Mouse (Mus musculus) forebrain, embryonic 12.5 days (tissue): ENCODE data around the gene Dgkz. TPM values are rescaled to one million over a fixed set of nuclear protein-coding genes. Genes with fewer than 3 reads are reported as not detected.

Source experiments
- ATAC-seq: fragments of 200-750 bp; cut with Nextera tagmentation; 2 replicates; pipeline ENCODE4 v1.8.0; 2017; ENCODE audit warnings: moderate TSS enrichment; ENCODE audit not compliant: low FRiP score
- H3K27ac ChIP-seq: fragments of 300-500 bp; sonication (generic); 2 replicates; pipeline ENCODE4 v1.5.1; 2016; ENCODE audit warnings: mild to moderate bottlenecking
- H3K27me3 ChIP-seq: fragments of 300-500 bp; sonication (generic); 2 replicates; pipeline ENCODE4 v1.6.1; 2016; ENCODE audit warnings: mild to moderate bottlenecking
- H3K36me3 ChIP-seq: fragments of 300-500 bp; sonication (generic); replicated peaks from 2 replicates; pipeline ENCODE4 v1.6.1; 2016; ENCODE audit warnings: mild to moderate bottlenecking
- H3K4me1 ChIP-seq: fragments of 300-500 bp; sonication (generic); 2 replicates; pipeline ENCODE4 v1.6.1; 2016
- H3K4me2 ChIP-seq: fragments of 300-500 bp; sonication (generic); 2 replicates; pipeline ENCODE4 v1.6.1; 2016; ENCODE audit warnings: mild to moderate bottlenecking, moderate library complexity
- H3K4me3 ChIP-seq: fragments of 300-500 bp; sonication (generic); replicated peaks from 2 replicates; pipeline ENCODE4 v1.5.1; 2016; ENCODE audit warnings: mild to moderate bottlenecking
- H3K9ac ChIP-seq: fragments of 300-500 bp; sonication (generic); 2 replicates; pipeline ENCODE4 v1.6.1; 2016; ENCODE audit warnings: mild to moderate bottlenecking
- H3K9me3 ChIP-seq: fragments of 300-500 bp; sonication (generic); 2 replicates; pipeline ENCODE4 v1.6.1; 2016
- WGBS: fragments of 180-500 bp; shearing (Covaris S2); methylation state at CpG from one replicate; pipeline ENCODE4 v1.1.7; 2016; 5-methylcytosine and 5-hydroxymethylcytosine counted together
- polyA plus RNA-seq: library from polyadenylated mRNA; unstranded; fragments of >200 nt; fragmentation: Nextera tagmentation; extraction: Ambion mirVana; gene quantifications from 2 replicates; pipeline ENCODE4 v1.2.1, GENCODE M21; 2016

The Dgkz gene
- polyA plus RNA-seq, 1 experiment from 2014 or later = 28.5 TPM

- Histone ChIP-seq H3K4me2 (peak overlapping the region; percentile 45), H3K4me1 (peaks cover 27% of the 10 kb centered on the region), H3K36me3 (no peaks in the 10 kb centered on the region), H3K9ac (no peak overlapping the region), H3K27me3 (0 out of 2 replicates have a peak, but pooled peaks cover 6% of the 10 kb centered on the region), H3K4me3 (no peak overlapping the region), H3K27ac (peak overlapping the region; percentile 33; the same call in 1 of the 2 replicates), H3K9me3 (no peaks in the 10 kb centered on the region)
- 40% methylated on average over 9 of the region's 9 CpGs for WGBS
- no peak for ATAC-seq
Measured at GRCm38 (mm10) chr2:91984906-91985525, 9.4 kb upstream of the Dgkz start.

- Histone ChIP-seq H3K27me3 (0 out of 2 replicates have a peak, but pooled peaks cover 6% of the 10 kb centered on the region), H3K4me3 (peak overlapping the region; percentile 19; the same call in 1 of the 2 replicates), H3K36me3 (no peaks in the 10 kb centered on the region), H3K27ac (peak overlapping the region; percentile 33; the same call in 1 of the 2 replicates), H3K9me3 (no peaks in the 10 kb centered on the region), H3K4me2 (peak overlapping the region; percentile 45), H3K9ac (0 out of 2 replicates have a peak overlapping the region, but pooled peaks have one; percentile 5), H3K4me1 (peaks cover 33% of the 10 kb centered on the region)
- under 1% methylated on average over 10 of the region's 13 CpGs for WGBS
- ATAC-seq = peak; percentile 75
Measured at GRCm38 (mm10) chr2:91984439-91984838, 8.8 kb upstream of the Dgkz start.

GRCm38 (mm10) chr2:91980830-91981229 lies 5.2 kb upstream of the Dgkz start:
- H3K27ac ChIP-seq = no peak overlapping the region

GRCm38 (mm10) chr2:91980245-91980644 lies 4.6 kb upstream of the Dgkz start:
- Histone ChIP-seq H3K4me2 (no peak overlapping the region), H3K4me1 (peaks cover 53% of the 10 kb centered on the region), H3K27me3 (peaks cover 32% of the 10 kb centered on the region), H3K9me3 (no peaks in the 10 kb centered on the region), H3K4me3 (no peak overlapping the region), H3K36me3 (no peaks in the 10 kb centered on the region), H3K27ac (0 out of 2 replicates have a peak overlapping the region, but pooled peaks have one; percentile 13), H3K9ac (no peak overlapping the region)
- no peak for ATAC-seq
- WGBS = 7% methylated on average over 4 of the region's 4 CpGs

More at GRCm38 (mm10) chr2:91980830-91981229, 5.2 kb upstream of the Dgkz start:
- Histone ChIP-seq H3K27me3 (peaks cover 26% of the 10 kb centered on the region), H3K4me3 (no peak overlapping the region), H3K4me2 (no peak overlapping the region), H3K4me1 (peaks cover 49% of the 10 kb centered on the region), H3K9me3 (no peaks in the 10 kb centered on the region), H3K36me3 (no peaks in the 10 kb centered on the region), H3K9ac (no peak overlapping the region)
- ATAC-seq = no peak
- 35% methylated on average over 5 of the region's 5 CpGs for WGBS

- Histone ChIP-seq H3K27ac (peak overlapping the region; percentile 53; the same call in 1 of the 2 replicates), H3K4me3 (no peak overlapping the region), H3K36me3 (no peaks in the 10 kb centered on the region), H3K4me2 (no peak overlapping the region), H3K4me1 (peaks cover 47% of the 10 kb centered on the region), H3K9me3 (no peaks in the 10 kb centered on the region), H3K9ac (no peak overlapping the region), H3K27me3 (peaks cover 49% of the 10 kb centered on the region)
- ATAC-seq = no peak
- WGBS = 31% methylated on average over 2 of the region's 2 CpGs
Measured at GRCm38 (mm10) chr2:91978547-91978946, 2.9 kb upstream of the Dgkz start.

GRCm38 (mm10) chr2:91977960-91978359 lies 2.3 kb upstream of the Dgkz start:
- ATAC-seq = no peak
- Histone ChIP-seq H3K9ac (no peak overlapping the region), H3K4me1 (peaks cover 53% of the 10 kb centered on the region), H3K4me2 (no peak overlapping the region), H3K36me3 (no peaks in the 10 kb centered on the region), H3K4me3 (no peak overlapping the region), H3K27ac (peak overlapping the region; percentile 53; the same call in 1 of the 2 replicates), H3K9me3 (no peaks in the 10 kb centered on the region), H3K27me3 (peaks cover 54% of the 10 kb centered on the region)
- WGBS = 82% methylated on average over 4 of the region's 4 CpGs

- no peak for ATAC-seq
- H3K4me1 ChIP-seq = peaks cover 48% of the 10 kb centered on the region
- WGBS = 19% methylated on average over 7 of the region's 7 CpGs
- peaks cover 80% of the 10 kb centered on the region for H3K27me3 ChIP-seq
- no peaks in the 10 kb centered on the region for H3K9me3 ChIP-seq
- no peaks in the 10 kb centered on the region for H3K36me3 ChIP-seq
- H3K27ac ChIP-seq = no peak overlapping the region
- H3K4me2 ChIP-seq = no peak overlapping the region
- H3K4me3 ChIP-seq = no peak overlapping the region
- no peak overlapping the region for H3K9ac ChIP-seq
Measured at GRCm38 (mm10) chr2:91973416-91974135, 2.1 kb downstream of the Dgkz start.

GRCm38 (mm10) chr2:91972121-91972566 lies 3.5 kb downstream of the Dgkz start:
- WGBS = 40% methylated on average over 13 of the region's 13 CpGs
- Histone ChIP-seq H3K4me3 (no peak overlapping the region), H3K36me3 (no peaks in the 10 kb centered on the region), H3K4me1 (peaks cover 42% of the 10 kb centered on the region), H3K9ac (0 out of 2 replicates have a peak overlapping the region, but pooled peaks have one; percentile 25), H3K4me2 (no peak overlapping the region; the same call in 1 of the 2 replicates), H3K27me3 (peaks cover 67% of the 10 kb centered on the region), H3K27ac (no peak overlapping the region), H3K9me3 (no peaks in the 10 kb centered on the region)
- ATAC-seq = no peak

- peak overlapping the region; percentile 61 for H3K27ac ChIP-seq
- no peaks in the 10 kb centered on the region for H3K9me3 ChIP-seq
- ATAC-seq = peak; percentile 39; the same call in 1 of the 2 replicates
- H3K9ac ChIP-seq = peak overlapping the region; percentile 25; the same call in 1 of the 2 replicates
- H3K4me2 ChIP-seq = peak overlapping the region; percentile 32
- WGBS = 19% methylated on average over 21 of the region's 21 CpGs
- no peak overlapping the region for H3K4me3 ChIP-seq
- peaks cover 64% of the 10 kb centered on the region for H3K27me3 ChIP-seq
- no peaks in the 10 kb centered on the region for H3K36me3 ChIP-seq
- H3K4me1 ChIP-seq = peaks cover 42% of the 10 kb centered on the region
Measured at GRCm38 (mm10) chr2:91971231-91972097, 4.2 kb downstream of the Dgkz start.

- Histone ChIP-seq H3K4me1 (peaks cover 19% of the 10 kb centered on the region), H3K4me2 (no peak overlapping the region), H3K27ac (no peak overlapping the region), H3K9me3 (no peaks in the 10 kb centered on the region), H3K9ac (no peak overlapping the region), H3K27me3 (peaks cover 47% of the 10 kb centered on the region), H3K4me3 (no peak overlapping the region), H3K36me3 (no peaks in the 10 kb centered on the region)
- WGBS = 77% methylated on average over 11 of the region's 11 CpGs
- no peak for ATAC-seq
Measured at GRCm38 (mm10) chr2:91967962-91968361, 7.7 kb downstream of the Dgkz start.

GRCm38 (mm10) chr2:91966367-91966766 lies 9.3 kb downstream of the Dgkz start:
- no peak overlapping the region for H3K9ac ChIP-seq
- H3K4me3 ChIP-seq = no peak overlapping the region
- no peak overlapping the region for H3K4me2 ChIP-seq
- peaks cover 35% of the 10 kb centered on the region for H3K27me3 ChIP-seq
- H3K27ac ChIP-seq = no peak overlapping the region
- 80% methylated on average over 5 of the region's 5 CpGs for WGBS
- no peaks in the 10 kb centered on the region for H3K36me3 ChIP-seq
- ATAC-seq = no peak
- H3K9me3 ChIP-seq = no peaks in the 10 kb centered on the region
- H3K4me1 ChIP-seq = peaks cover 19% of the 10 kb centered on the region
